Mouse (Mus musculus) CH12.LX (cell line): ENCODE measurements around the gene Trio. TPM values are rescaled to one million over a fixed set of nuclear protein-coding genes. Genes with fewer than 3 reads are reported as not detected.

Experiments used
- DNase-seq: peaks from one replicate; pipeline ENCODE4 v3.0.0-alpha.2; 2013; ENCODE audit errors: extremely low read depth
- H3K27ac ChIP-seq: 2 replicates; pipeline ENCODE4 v1.5.1; 2012; ENCODE audit warnings: low read depth, mild to moderate bottlenecking, control low read depth, moderate library complexity; ENCODE audit not compliant: insufficient read depth
- H3K27me3 ChIP-seq: replicated peaks from 2 replicates; pipeline ENCODE3; 2012; ENCODE audit warnings: inconsistent platforms
- H3K36me3 ChIP-seq, 2 experiments: replicated peaks in 1 of 2; 2 replicates each; pipeline versions ENCODE3 to v1.6.1; 2012; ENCODE audit warnings: inconsistent platforms in 1 of 2, low read length in 1 of 2, mild to moderate bottlenecking in 1 of 2, mixed read lengths in 1 of 2, moderate library complexity in 1 of 2; ENCODE audit not compliant: control insufficient read depth in 1 of 2, insufficient read depth in 1 of 2
- H3K4me1 ChIP-seq, 2 experiments: 2 replicates each; pipeline ENCODE4 v1.6.1; 2012; ENCODE audit warnings: inconsistent platforms in 1 of 2, moderate library complexity in 1 of 2; ENCODE audit not compliant: insufficient read depth in 2 of 2, control insufficient read depth in 1 of 2
- H3K4me2 ChIP-seq: 2 replicates; pipeline ENCODE4 v1.6.1; 2012; ENCODE audit warnings: low read depth, mild to moderate bottlenecking, control low read depth; ENCODE audit not compliant: poor library complexity, insufficient read depth, severe bottlenecking
- H3K4me3 ChIP-seq, 3 experiments: fragments of 150-350 bp in 1 of 3; sonication (generic) in 1 of 3; replicated peaks in 1 of 3; 2 replicates each; pipeline versions ENCODE3 to v1.5.1; 2011 to 2012; ENCODE audit warnings: low read depth in 2 of 3, low read length in 2 of 3, mild to moderate bottlenecking in 2 of 3, moderate library complexity in 2 of 3, control low read depth in 1 of 3, improper control_type of control experiment in 1 of 3, inconsistent platforms in 1 of 3, mixed read lengths in 1 of 3; ENCODE audit not compliant: poor library complexity in 1 of 3
- H3K79me2 ChIP-seq: replicated peaks from 2 replicates; pipeline ENCODE4 v1.6.1; 2012; ENCODE audit warnings: mild to moderate bottlenecking, moderate library complexity; ENCODE audit not compliant: control insufficient read depth, poor library complexity, insufficient read depth, severe bottlenecking; ENCODE audit errors: extremely low read depth
- H3K9ac ChIP-seq: 2 replicates; pipeline ENCODE4 v1.6.1; 2012; ENCODE audit warnings: low read depth, mild to moderate bottlenecking, control low read depth, moderate library complexity; ENCODE audit not compliant: insufficient read depth
- H3K9me3 ChIP-seq: replicated peaks from 2 replicates; pipeline ENCODE3; 2012; ENCODE audit warnings: low read length, inconsistent platforms, mixed read lengths
- EP300 ChIP-seq: IDR thresholded peaks from 2 replicates; pipeline ENCODE4 v1.6.1; 2011; ENCODE audit warnings: low read length, improper control_type of control experiment
- JUN ChIP-seq: IDR thresholded peaks from 2 replicates; pipeline ENCODE4 v1.6.1; 2011; ENCODE audit warnings: low read depth, mild to moderate bottlenecking, low read length, improper control_type of control experiment, moderate library complexity; ENCODE audit not compliant: insufficient read depth
- JUND ChIP-seq: conservative IDR thresholded peaks from 2 replicates; pipeline ENCODE4 v1.6.1; 2011; ENCODE audit warnings: low read depth, low read length, improper control_type of control experiment
- MAZ ChIP-seq: IDR thresholded peaks from 2 replicates; pipeline ENCODE4 v1.6.1; 2012; ENCODE audit warnings: low read depth, mild to moderate bottlenecking, inconsistent platforms, low read length, improper control_type of control experiment, moderate library complexity
- MEF2A ChIP-seq: IDR thresholded peaks from 2 replicates; pipeline ENCODE4 v1.6.1; 2014; ENCODE audit warnings: low read depth, mild to moderate bottlenecking, inconsistent platforms, low read length, improper control_type of control experiment, borderline replicate concordance
- MXI1 ChIP-seq: IDR thresholded peaks from 2 replicates; pipeline ENCODE4 v1.6.1; 2011; ENCODE audit warnings: mild to moderate bottlenecking, low read depth, low read length, improper control_type of control experiment
- MYC ChIP-seq: IDR thresholded peaks from 2 replicates; pipeline ENCODE4 v1.6.1; 2011; ENCODE audit warnings: low read depth, mild to moderate bottlenecking, improper control_type of control experiment, low read length
- NELFE ChIP-seq: IDR thresholded peaks from 2 replicates; pipeline ENCODE4 v1.6.1; 2011; ENCODE audit warnings: low read depth, low read length, improper control_type of control experiment
- RAD21 ChIP-seq: IDR thresholded peaks from 2 replicates; pipeline ENCODE4 v1.6.1; 2011; ENCODE audit warnings: low read depth, mild to moderate bottlenecking, low read length, improper control_type of control experiment, moderate library complexity
- TCF12 ChIP-seq: IDR thresholded peaks from 2 replicates; pipeline ENCODE4 v1.6.1; 2014; ENCODE audit warnings: low read depth, mild to moderate bottlenecking, inconsistent platforms, low read length, improper control_type of control experiment
- UBTF ChIP-seq: IDR thresholded peaks from 2 replicates; pipeline ENCODE4 v1.6.1; 2012; ENCODE audit warnings: low read depth, mild to moderate bottlenecking, inconsistent platforms, low read length, improper control_type of control experiment, moderate library complexity
- ZC3H11A ChIP-seq: IDR thresholded peaks from 2 replicates; pipeline ENCODE4 v1.6.1; 2012; ENCODE audit warnings: low read depth, mild to moderate bottlenecking, inconsistent platforms, low read length, improper control_type of control experiment
- ZNF384 ChIP-seq: IDR thresholded peaks from 2 replicates; pipeline ENCODE4 v1.6.1; 2012; ENCODE audit warnings: low read depth, low read length, improper control_type of control experiment, inconsistent platforms
- dilution Hi-C: fragments of 300-500 bp; cut with MboI; formaldehyde crosslinking; loops from 2 replicates; pipeline ENCODE4 v1.14.3; 2020; ENCODE audit warnings: low sequenced_read_pairs; ENCODE audit not compliant: extremely low pct_unique_long_range_greater_than_20kb, extremely low pct_ligation_motif_present
- in situ Hi-C: fragments of 300-500 bp; cut with MboI; formaldehyde crosslinking; loops from 3 replicates; pipeline ENCODE4 v1.14.3; 2019; ENCODE audit warnings: low sequenced_read_pairs, low pct_ligation_motif_present, low pct_unique_long_range_greater_than_20kb, mixed read lengths
- polyA plus RNA-seq: library from polyadenylated mRNA; unstranded; fragments of >175 nt; gene quantifications from 2 replicates; pipeline ENCODE4 v1.2.1, GENCODE M21; 2012; ENCODE audit warnings: low read depth; ENCODE audit not compliant: insufficient read length
- total RNA-seq, 2 experiments: library from RNA; depleted of rRNA; stranded (reverse); fragments of 300-350 nt in 1 of 2; fragments of >200 nt in 1 of 2; gene quantifications; 2 replicates each; pipeline ENCODE4 v1.2.3; 2012 to 2014

Gene Trio
- total and polyA plus RNA-seq, 3 experiments = 3.9 to 17.5 (median 4.3) TPM

- in situ Hi-C loops = no loop called here
- Histone ChIP-seq H3K4me1 (peaks cover 0 to 18% of the 10 kb centered on the region in 2 experiments; a peak in 2 of 4 replicates), H3K9me3 (no peaks in the 10 kb centered on the region), H3K36me3 (no peaks in the 10 kb centered on the region), H3K9ac (no peak overlapping the region), H3K4me3 (no peak overlapping the region), H3K27ac (no peak overlapping the region), H3K4me2 (no peak overlapping the region), H3K27me3 (no peaks in the 10 kb centered on the region), H3K79me2 (no peaks in the 10 kb centered on the region)
- no peak for TF ChIP-seq MEF2A
- no peak for TF ChIP-seq ZC3H11A
- no peak for TF ChIP-seq JUN
- no peak for TF ChIP-seq TCF12
- TF ChIP-seq JUND = no peak
- TF ChIP-seq MAZ = no peak
- TF ChIP-seq MXI1 = no peak
- no peak for TF ChIP-seq UBTF
- no peak for TF ChIP-seq RAD21
- TF ChIP-seq EP300 = no peak
- TF ChIP-seq NELFE = no peak
- dilution Hi-C loops = no loop called here
- no peak for DNase-seq
Measured at GRCm38 (mm10) chr15:28071601-28072000, 46.0 kb upstream of the Trio start.

GRCm38 (mm10) chr15:28070771-28071419, 45.2 kb upstream of the Trio start:
- H3K27ac ChIP-seq = no peak overlapping the region
- peak overlapping the region; percentile 41 for H3K4me2 ChIP-seq
- H3K36me3 ChIP-seq = no peaks in the 10 kb centered on the region
- H3K9ac ChIP-seq = no peak overlapping the region
- no peaks in the 10 kb centered on the region for H3K9me3 ChIP-seq
- TF ChIP-seq ZNF384 (peak; percentile 58; the same call in 1 of the 2 replicates), TCF12 (no peak), MYC (no peak)
- H3K4me1 ChIP-seq = peaks cover 0 to 18% of the 10 kb centered on the region in 2 experiments; a peak in 2 of 4 replicates
- DNase-seq = peak; percentile 61
- in situ Hi-C loops = no loop called here
- H3K27me3 ChIP-seq = no peaks in the 10 kb centered on the region
- dilution Hi-C loops = no loop called here
- no peak overlapping the region for H3K4me3 ChIP-seq
- H3K79me2 ChIP-seq = no peaks in the 10 kb centered on the region
